Mouse (Mus musculus) spleen, adult 2 months (tissue): ENCODE results near the gene Bcl6. TPM values are rescaled to one million over a fixed set of nuclear protein-coding genes. Genes with fewer than 3 reads are reported as not detected.

Source experiments
- DNase-seq, 2 experiments: peaks; one replicate each; pipeline versions ENCODE4 v3.0.0 to v3.0.0-alpha.2; 2012 to 2021; ENCODE audit warnings: low spot score in 2 of 2, low read depth in 1 of 2
- H3K27ac ChIP-seq: fragments of 200-500 bp; 2 replicates; pipeline ENCODE4 v1.5.1; 2012; ENCODE audit warnings: low read length, inconsistent platforms; ENCODE audit not compliant: insufficient read depth
- H3K27me3 ChIP-seq: fragments of 200-500 bp; 2 replicates; pipeline ENCODE4 v1.6.1; 2012; ENCODE audit warnings: mild to moderate bottlenecking, moderate library complexity, low read length, inconsistent platforms; ENCODE audit not compliant: control insufficient read depth, insufficient read depth
- H3K36me3 ChIP-seq: fragments of 200-500 bp; 2 replicates; pipeline ENCODE4 v1.6.1; 2012; ENCODE audit warnings: mild to moderate bottlenecking, low read length, inconsistent platforms; ENCODE audit not compliant: control insufficient read depth, insufficient read depth
- H3K4me1 ChIP-seq: fragments of 200-500 bp; 2 replicates; pipeline ENCODE4 v1.6.1; 2011; ENCODE audit warnings: inconsistent platforms; ENCODE audit not compliant: control insufficient read depth, insufficient read depth, insufficient read length
- H3K4me3 ChIP-seq: fragments of 200-500 bp; 2 replicates; pipeline ENCODE4 v1.5.1; 2011; ENCODE audit warnings: mild to moderate bottlenecking, inconsistent platforms; ENCODE audit not compliant: insufficient read depth, insufficient read length; ENCODE audit errors: extremely low read depth
- CTCF ChIP-seq: fragments of 200-500 bp; IDR thresholded peaks from 2 replicates; pipeline ENCODE4 v1.5.1; 2011; ENCODE audit warnings: mild to moderate bottlenecking, inconsistent platforms; ENCODE audit not compliant: insufficient read depth, insufficient read length, insufficient replicate concordance; ENCODE audit errors: extremely low read depth
- POLR2A ChIP-seq: fragments of 200-500 bp; IDR thresholded peaks from 2 replicates; pipeline ENCODE4 v1.6.1; 2011; ENCODE audit warnings: low read depth, low read length, inconsistent platforms
- WGBS: fragments of 180-500 bp; shearing (Covaris S2); methylation state at CpG from one replicate; pipeline ENCODE4 v1.1.7; 2018; 5-methylcytosine and 5-hydroxymethylcytosine counted together
- polyA plus RNA-seq: library from polyadenylated mRNA; depleted of rRNA; stranded (reverse); fragments of >200 nt; gene quantifications from 2 replicates; pipeline ENCODE4 v1.2.3, GENCODE M21; 2012

Gene Bcl6
- polyA plus RNA-seq, 1 experiment: 24.1 TPM

- 93% methylated on average over 4 of the region's 4 CpGs for WGBS
These were observed 34.0 kb upstream of the Bcl6 start for GRCm38 (mm10) chr16:24022605-24023004.

DNA sequence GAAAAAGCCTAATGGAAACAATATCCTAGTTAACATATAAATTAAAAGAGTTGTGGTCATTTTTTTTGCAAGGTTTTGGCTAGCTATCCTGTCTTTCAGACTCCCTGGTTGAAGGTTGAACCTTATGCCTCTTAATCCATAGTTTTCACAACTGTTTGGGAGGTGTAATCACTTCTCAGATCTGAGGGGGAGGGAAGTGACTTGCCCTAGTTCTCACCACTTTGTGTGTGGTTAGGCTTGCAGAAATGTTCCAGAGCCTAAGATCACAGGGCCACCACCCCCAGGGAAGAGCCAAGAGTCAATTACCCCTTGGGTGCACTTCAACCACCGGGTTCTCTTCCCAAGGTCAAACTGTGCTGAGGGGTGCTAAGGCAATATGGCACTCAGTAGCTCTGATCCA, 33.1 kb upstream of the Bcl6 start:
- DNase-seq: no peak
- Histone ChIP-seq H3K36me3 (no peaks in the 10 kb centered on the region), H3K27me3 (no peaks in the 10 kb centered on the region), H3K27ac (no peak overlapping the region), H3K4me1 (no peaks in the 10 kb centered on the region), H3K4me3 (no peak overlapping the region)
- no peak for TF ChIP-seq CTCF
- TF ChIP-seq POLR2A: no peak
- WGBS: 74% methylated on average over 1 of the region's 1 CpGs

More at GRCm38 (mm10) chr16:24022605-24023004, 34.0 kb upstream of the Bcl6 start:
- Histone ChIP-seq H3K36me3 (no peaks in the 10 kb centered on the region), H3K4me1 (no peaks in the 10 kb centered on the region), H3K27me3 (no peaks in the 10 kb centered on the region), H3K4me3 (no peak overlapping the region), H3K27ac (no peak overlapping the region)
- no peak for TF ChIP-seq CTCF
- no peak for TF ChIP-seq POLR2A
- no peak for DNase-seq

DNA sequence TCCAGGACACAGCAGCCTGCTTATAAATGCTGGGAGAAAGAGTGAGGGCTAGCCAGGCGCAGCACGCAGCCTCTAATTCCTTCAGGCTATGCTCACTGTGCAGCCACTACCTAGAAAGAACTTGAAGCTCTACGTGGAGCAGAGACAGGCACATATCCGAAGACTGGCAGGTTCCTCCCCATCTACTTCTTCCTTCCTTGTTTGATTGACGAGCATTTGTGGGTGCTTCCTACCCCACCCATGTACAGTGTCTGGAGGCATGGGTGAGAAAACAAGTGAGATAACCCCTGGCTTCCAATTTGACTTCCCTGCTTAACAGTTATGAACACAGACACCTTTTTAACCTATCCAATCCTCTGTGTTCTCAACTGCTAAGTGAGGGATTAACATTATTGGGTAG, 28.1 kb upstream of the Bcl6 start:
- no peak for DNase-seq
- peaks cover 4% of the 10 kb centered on the region; the same call in 1 of the 2 replicates for H3K4me1 ChIP-seq
- no peak overlapping the region for H3K4me3 ChIP-seq
- 41% methylated on average over 5 of the region's 5 CpGs for WGBS
- no peak for TF ChIP-seq POLR2A
- TF ChIP-seq CTCF: no peak
- H3K27ac ChIP-seq: no peak overlapping the region
- H3K36me3 ChIP-seq: no peaks in the 10 kb centered on the region
- H3K27me3 ChIP-seq: no peaks in the 10 kb centered on the region

GRCm38 (mm10) chr16:24016273-24016672, 27.6 kb upstream of the Bcl6 start:
- Histone ChIP-seq H3K4me3 (no peak overlapping the region), H3K4me1 (peaks cover 4% of the 10 kb centered on the region; the same call in 1 of the 2 replicates), H3K36me3 (no peaks in the 10 kb centered on the region), H3K27me3 (no peaks in the 10 kb centered on the region), H3K27ac (no peak overlapping the region)
- WGBS: 24% methylated on average over 6 of the region's 6 CpGs
- TF ChIP-seq CTCF: no peak
- TF ChIP-seq POLR2A: no peak
- no peak for DNase-seq

- Histone ChIP-seq H3K27ac (no peak overlapping the region), H3K27me3 (no peaks in the 10 kb centered on the region), H3K4me3 (no peak overlapping the region), H3K4me1 (peaks cover 4% of the 10 kb centered on the region; the same call in 1 of the 2 replicates), H3K36me3 (no peaks in the 10 kb centered on the region)
- 86% methylated on average over 3 of the region's 3 CpGs for WGBS
- no peak for DNase-seq
- TF ChIP-seq CTCF (no peak), POLR2A (no peak)
These were observed 25.7 kb upstream of the Bcl6 start for GRCm38 (mm10) chr16:24014378-24014777.

DNA sequence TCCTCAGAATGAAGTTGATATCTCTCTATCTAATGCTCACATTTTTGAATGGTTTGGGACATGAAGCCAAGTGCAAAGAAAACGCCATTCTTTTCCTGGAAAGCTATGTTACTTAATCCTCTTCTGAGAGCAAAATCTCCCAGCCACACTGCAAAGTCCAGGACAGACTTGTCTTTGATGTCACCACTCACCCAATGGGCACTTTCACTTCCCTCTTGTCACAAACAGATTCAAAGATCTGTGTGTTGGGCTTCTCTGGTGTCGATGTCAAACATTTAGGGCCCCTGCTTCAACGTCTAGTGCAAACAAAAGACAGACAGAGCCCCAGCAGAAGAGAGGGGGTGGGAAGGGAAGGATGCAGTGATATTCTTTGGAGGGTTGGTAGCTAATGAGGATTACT, 23.4 kb upstream of the Bcl6 start:
- Histone ChIP-seq H3K36me3 (no peaks in the 10 kb centered on the region), H3K4me1 (peaks cover 4% of the 10 kb centered on the region; the same call in 1 of the 2 replicates), H3K4me3 (no peak overlapping the region), H3K27me3 (no peaks in the 10 kb centered on the region), H3K27ac (no peak overlapping the region)
- peak in 1 of 2 experiments; percentile 18 for DNase-seq
- no peak for TF ChIP-seq POLR2A
- WGBS: 19% methylated on average over 3 of the region's 3 CpGs

GRCm38 (mm10) chr16:24011306-24011705, 22.7 kb upstream of the Bcl6 start:
- Histone ChIP-seq H3K27me3 (no peaks in the 10 kb centered on the region), H3K36me3 (no peaks in the 10 kb centered on the region), H3K4me3 (no peak overlapping the region), H3K4me1 (0 out of 2 replicates have a peak, but pooled peaks cover 4% of the 10 kb centered on the region), H3K27ac (no peak overlapping the region)
- WGBS: 94% methylated on average over 3 of the region's 3 CpGs
- TF ChIP-seq POLR2A (no peak), CTCF (no peak)
- DNase-seq: no peak
